Mouse (Mus musculus): Measurements from ENCODE around the gene Pigb. TPM values are rescaled to one million over a fixed set of nuclear protein-coding genes. Genes with fewer than 3 reads are reported as not detected.

The Pigb gene
- total RNA-seq, 2 experiments from 2014 or later = 7.6 to 12.1 TPM

DNA sequence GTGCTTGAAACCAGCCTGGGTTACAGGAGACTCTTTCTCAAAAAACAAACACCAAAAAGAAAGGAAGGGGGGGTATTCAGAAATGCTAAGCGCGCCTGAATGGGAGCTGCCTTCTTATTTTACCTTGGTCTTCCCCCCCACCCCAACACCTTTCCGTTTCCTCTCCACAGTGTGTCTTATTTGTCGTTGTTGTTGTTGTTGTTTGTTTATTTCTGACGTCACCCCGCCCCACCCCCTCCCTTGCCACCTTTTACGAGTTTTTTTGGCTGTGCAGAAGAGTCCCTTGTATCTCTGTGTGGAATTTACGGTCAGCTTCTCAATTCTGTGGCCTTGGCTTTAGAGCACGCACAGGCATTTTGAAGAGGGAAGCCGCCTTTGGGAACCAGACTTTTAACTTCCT, 5.5 kb upstream of the Pigb start:
- DNase-seq = no peak

DNA sequence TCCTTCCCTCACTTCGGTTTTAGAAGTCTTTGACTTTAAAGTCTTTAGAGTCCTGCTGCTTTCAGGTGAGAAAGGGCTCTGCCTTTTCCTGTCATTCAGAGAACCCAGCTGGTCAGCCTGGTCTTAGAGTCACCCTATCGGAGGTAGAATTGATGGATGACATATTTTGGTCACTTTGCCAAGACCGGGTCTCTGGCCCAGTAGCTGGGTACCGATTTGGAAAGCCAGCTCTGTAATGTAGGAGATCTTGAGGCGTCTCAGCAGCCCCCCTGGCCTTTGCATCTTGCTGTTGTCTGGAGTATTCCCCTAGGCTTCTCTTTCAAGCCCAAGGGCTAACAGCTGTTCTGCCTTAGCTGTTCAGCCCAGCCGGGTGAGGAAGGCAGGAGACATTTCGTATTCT, 5.0 kb upstream of the Pigb start:
- no peak for DNase-seq

DNA sequence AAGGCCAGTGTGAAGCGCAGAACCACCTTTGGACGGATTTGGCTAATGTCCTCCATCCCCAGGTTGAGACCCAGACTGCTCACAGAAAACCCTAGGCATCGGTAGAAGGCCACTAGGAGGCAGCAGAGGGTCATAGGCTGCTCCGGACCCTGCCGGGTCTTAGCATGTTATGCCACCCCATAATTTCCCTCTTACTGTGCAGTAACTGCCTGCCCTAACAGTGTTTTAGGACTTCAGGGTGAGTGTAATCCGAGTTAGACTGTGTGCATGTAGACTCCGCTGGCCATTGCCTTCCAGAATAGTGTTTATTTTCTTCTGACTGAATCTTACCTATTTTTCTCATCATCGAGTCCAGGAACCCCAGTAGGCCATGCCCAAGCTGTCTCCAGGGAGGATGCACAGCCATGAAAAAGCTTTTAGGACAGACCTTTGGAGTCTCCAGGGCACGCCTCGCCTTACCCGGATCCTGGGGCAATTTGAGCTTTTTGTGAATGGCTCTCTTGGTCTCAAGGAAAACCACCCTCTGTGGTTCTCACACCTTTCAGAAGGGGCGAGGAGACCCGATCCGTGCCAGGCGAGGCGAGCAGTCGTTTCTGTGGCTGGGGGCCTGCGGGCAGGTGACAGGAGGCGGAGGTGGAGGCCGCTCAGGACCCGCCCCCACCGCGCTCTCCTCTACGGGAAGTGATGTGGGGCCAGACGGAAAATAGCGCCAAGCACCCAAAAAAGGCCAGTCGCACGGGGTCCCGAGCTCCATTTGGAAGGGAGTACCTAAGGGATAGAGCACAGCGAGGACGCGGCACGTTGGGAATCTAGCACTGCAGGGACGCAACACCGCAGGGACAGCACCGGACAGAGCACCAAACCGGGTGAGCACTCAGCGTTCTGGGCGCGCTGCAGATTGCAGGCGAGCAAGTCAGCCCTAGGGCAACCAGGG, 4.2 kb upstream of the Pigb start, which contains the start of gene Rab27a:
Rab27a (plus strand) TSS at position 709 of the 934 bp plus-strand sequence.
- peak; percentile 93 for DNase-seq

GRCm38 (mm10) chr9:73039222-73039945, 794 bp downstream of the Pigb start:
- peak; percentile 96 for DNase-seq

DNA sequence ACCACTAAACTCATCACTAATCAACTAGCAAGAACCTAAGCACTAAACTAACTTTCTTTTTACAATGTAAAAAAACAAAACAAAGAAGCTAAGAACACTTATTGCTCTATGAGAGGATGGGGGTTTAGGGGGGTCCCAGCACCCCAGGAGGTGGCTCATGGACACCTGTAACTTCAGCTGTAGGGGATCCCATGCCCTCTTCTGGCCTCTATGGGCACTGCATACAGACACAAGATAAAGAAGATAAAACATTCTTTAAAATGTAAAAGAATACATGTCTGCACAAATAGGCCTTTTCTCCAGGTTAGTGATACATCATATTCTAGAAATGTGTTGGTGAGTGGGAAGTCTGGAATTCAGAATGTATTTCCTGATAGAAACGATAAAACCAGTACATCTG, 6.8 kb downstream of the Pigb start:
- no peak for DNase-seq

- DNase-seq = no peak
Observed at GRCm38 (mm10) chr9:73031421-73031820, 8.8 kb downstream of the Pigb start.

- no peak for DNase-seq
Observed at GRCm38 (mm10) chr9:73030443-73030842, 9.7 kb downstream of the Pigb start.

DNA sequence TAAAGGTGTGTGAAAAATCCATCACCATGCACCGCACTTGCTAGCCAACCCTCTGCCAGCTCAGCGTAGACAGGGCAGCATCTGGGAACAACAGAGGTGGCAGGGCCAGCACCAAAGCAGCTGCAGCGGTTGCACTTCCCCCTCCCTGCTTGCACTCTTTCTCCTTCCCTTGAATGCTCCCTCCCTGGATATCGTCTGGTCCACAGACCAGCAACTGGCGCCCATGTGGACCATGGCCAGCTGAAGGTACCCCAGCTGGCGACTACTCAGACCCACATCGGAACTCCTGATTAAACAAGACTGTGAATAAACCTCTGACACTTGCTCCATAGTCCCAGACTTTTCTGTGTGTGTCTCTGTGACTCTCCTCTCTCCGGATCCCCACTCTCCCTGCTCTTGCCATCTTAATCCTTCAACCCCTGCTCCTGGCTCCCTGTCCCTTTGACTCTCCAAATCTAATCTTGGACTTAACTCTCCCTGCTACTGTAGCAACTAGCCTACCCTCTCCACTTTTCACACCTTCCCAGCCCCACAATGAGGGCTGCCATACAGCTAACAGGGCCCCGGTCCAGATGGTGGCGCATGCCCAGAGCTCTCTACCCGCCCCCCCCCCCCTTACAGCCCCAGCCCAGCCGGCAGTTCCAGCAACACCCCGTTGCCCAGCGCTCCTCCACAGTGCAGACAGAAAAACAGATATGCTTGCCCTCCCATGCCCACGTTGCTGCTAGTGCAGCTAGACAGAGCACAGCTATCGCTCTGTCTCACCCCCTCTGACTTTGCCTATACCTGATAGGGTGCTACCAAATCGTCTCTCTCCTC, 14.2 kb downstream of the Pigb start:
- DNase-seq = no peak

DNA sequence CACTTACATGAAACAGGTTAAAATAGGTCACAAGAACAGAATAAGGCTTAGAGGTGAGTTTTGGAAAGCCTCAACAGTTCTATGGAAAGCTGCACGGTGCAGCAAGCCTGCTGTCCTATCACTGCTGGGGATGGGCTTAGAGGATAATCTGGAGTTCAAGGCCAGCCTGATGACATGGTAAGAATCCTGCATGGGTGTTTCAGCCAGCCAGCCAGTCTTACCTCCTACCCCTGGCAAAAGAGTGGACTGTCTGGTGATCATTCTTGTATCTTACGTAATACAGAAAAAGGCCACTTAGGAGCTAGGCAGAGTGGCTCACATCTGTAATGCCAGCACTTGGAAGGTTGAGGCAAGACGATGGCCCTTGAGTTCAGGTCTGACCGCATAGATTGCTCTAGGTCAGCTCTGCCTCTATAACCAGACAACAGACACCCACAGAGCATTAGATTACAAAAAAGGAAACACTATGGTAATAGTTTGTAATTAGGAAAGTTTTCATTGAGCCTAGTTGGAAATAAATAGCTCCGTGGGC, 19.5 kb downstream of the Pigb start:
- peak; percentile 35 for DNase-seq

DNA sequence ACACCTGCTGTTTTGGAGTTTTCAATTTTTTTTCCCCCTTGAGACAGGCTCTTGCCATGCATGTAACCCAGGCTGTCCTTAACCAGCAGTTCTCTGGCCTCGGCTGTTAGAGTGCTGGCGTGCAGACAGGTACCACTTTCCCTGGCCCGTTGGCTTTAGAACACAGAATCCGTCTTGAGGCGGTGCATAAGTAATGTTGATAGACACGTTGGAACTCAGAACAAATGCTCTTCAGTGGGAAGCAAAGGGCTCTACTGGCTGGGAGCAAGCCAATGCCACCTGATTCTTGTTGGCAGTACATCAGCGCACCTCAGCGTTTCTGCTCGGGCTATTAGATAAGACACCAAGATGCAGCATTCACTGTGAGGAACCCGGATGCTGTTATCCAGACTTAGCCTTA, 20.3 kb downstream of the Pigb start:
- peak; percentile 39 for DNase-seq

GRCm38 (mm10) chr9:73014724-73015123, 25.5 kb downstream of the Pigb start:
- no peak for DNase-seq

GRCm38 (mm10) chr9:73012629-73013028, 27.5 kb downstream of the Pigb start:
- no peak for DNase-seq

GRCm38 (mm10) chr9:73008384-73008783, 31.8 kb downstream of the Pigb start:
- DNase-seq = no peak

DNA sequence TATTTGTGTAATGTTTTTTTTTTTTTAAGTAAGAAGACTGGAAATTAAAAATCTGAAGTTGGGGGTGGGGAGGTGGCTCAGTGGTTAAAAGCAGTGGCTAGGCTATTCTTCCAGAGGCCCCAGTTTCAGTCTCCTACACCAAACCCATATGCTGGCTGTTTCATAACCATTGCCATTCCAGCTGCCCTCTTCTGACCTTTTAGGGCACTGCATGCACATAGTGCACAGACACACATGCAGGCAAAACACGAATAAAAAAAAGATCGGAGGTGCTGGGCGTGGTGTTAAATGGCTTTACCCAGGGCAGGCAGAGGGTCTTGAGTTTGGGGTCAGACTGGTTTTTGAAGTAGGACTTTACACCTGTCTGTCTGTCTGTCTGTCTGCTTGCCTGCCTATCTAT, 34.0 kb downstream of the Pigb start:
- no peak for DNase-seq

DNA sequence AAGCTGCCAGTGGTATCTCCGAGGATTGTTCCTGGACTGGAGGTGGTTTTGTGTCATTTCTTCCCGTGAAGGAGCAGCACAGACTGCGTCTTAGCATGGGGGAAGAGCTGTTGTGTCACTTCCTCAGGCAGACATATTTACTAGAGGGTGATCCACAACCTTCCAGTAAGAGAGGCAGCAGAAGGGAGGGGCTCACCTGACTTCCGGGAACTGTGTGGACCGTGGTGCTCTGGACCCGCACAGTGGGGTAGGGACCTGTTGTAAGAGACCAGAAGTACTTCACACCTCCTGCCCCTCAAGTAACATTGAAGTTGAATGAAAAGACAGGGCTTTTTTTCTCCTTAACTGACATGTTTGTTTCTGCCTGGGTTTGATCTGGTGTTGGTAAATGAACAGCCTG, 35.1 kb downstream of the Pigb start:
- no peak for DNase-seq

DNA sequence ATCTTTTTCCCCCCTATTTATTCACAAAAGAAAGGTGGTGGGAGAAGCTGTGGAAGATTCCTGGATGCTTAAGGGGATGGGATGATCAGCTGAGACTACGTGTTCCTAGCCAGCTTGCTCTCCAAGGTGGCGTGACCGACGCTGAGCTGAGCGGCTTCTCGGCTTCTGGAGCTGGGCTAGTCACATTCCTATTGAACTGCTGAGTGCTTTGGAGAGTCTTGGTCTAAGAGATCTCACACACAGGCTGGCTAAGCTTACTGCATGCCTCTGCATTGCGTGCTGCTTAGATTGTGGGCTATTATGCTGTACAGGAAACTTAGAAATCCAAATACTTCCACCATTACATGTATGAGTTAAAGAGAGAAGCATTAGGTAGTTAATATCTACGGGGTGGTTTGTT, 36.1 kb downstream of the Pigb start:
- DNase-seq = no peak

DNA sequence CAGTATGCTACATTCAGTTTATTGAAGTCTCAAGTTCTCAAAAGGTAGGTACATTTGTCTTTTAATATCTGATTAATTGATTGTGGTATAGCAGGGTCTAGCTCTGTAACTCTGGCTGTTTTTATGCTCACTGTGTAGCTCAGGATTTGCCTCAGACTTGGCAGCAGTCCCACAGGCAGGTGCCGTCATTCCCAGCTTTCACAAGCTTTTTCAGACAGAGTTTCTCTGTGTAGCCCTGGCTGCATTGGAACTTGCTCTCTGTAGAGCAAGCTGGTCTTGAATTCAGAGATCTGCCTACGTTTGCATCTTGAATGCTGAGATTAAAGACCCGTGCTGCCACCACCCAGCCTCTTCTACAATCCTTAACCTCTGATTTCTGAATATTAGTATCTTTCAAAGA, 38.0 kb downstream of the Pigb start:
- DNase-seq = peak; percentile 50

DNA sequence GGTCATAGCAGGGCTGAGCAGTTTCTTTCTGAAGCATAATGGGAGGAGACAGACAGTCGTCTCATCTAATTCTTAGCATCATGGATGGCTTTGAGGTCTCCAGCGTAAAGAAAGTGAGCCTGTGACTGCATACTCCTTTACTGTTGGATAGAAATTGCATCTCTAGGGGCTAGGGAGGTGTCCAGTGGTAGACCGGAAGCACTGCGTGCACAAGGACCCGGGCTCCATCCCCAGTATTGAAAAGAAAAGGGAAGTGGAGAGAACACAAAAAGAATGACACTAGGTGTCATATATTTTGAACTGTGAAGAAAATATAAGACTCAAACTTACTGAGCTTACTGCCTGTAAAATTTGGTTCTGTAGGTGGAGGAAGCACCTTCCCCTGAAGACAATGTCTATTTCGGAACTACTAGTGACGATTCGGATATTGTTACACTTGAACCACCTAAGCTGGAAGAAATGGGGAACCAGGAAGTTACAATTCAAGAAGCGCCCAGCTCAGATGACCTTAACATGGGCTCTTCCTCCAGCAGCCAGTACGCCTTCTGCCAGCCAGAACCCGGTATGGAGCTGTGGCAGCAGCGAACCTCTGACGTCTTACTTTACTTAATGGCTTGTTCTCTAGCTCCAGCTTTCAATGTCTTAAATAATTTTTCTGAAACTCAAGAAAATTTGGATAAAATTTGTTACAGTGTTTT, 38.7 kb downstream of the Pigb start:
- DNase-seq = no peak

DNA sequence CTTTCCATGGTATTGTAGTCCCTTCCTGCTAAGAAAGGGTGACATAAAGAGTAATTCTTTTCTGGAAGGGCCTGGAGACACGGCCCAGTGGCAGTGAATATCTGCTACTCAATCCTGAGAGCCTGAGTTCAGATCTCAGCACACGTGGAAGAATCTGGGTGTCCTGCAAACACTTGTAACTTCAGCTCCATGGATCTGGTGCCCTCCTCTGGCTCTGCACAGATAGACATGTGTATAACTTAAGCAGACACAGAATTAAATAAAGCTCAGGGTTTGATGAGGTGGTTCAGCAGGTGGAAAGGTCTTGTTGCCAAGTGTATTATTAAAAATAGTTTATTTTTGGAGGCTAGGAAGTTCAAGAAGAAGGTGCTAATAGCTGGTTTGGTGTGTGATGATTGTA, 39.7 kb downstream of the Pigb start:
- no peak for DNase-seq

DNA sequence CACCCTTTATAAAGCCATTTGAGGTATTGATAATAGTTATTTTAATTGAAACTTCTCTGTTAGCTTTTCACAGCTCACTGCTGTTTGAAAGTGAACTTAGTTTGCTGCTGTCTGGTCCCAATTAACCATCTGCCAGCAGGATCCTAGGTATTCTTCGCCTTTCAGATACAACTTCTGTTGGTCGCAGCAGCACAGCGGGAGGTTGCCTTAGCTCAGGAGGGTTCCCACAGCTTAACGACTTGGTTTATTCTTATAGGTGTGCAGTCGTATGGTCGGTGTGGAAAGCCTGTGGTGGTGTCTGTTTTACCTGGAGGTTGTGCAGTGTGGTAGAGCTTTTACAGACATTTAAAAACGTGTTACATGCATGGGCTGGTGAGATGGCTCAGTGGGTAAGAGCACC, 43.4 kb downstream of the Pigb start:
- no peak for DNase-seq

GRCm38 (mm10) chr9:72996167-72996566, 44.0 kb downstream of the Pigb start:
- no peak for DNase-seq

DNA sequence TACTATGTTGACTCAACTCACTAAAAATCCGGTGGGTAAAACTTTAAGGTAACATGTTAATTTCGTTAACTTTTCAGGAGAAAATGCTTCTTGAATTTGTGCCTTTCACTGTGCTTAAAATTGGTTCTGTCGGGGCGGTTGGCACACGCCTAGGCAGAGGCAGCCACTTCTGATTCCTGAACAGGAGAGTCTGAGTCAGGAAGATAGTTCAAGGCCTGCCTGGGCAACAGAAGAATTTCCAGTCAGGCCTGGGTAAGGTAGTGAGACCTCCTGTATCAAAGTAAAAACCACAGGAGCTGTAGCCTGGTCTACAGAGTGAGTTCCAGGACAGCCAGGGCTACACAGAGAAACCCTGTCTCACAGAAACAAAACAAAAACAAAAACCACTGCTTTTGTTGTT, 47.6 kb downstream of the Pigb start:
- peak; percentile 19 for DNase-seq

All from adrenal gland, postnatal 10 days (tissue).